Mouse (Mus musculus): ENCODE measurements around the gene Foxd1.
A peak's percentile ranks its signal among the peaks of the same experiment; 100 is the strongest.

Foxd1 gene

GRCm38 (mm10) chr13:98354090-98354801 lies at the start of gene Foxd1:
Gene Foxd1, plus strand, starts transcription at chr13:98354242.
- peak; percentile 3 for DNase-seq (ENCODE audit: low spot score)

- DNase-seq (ENCODE audit: low spot score), result no peak
These were observed 48.8 kb upstream of the Foxd1 start for GRCm38 (mm10) chr13:98305257-98305656.

GRCm38 (mm10) chr13:98306393-98306792 lies 47.6 kb upstream of the Foxd1 start:
- DNase-seq (ENCODE audit: low spot score), result no peak

- DNase-seq (ENCODE audit: low spot score), result no peak
These were observed 47.1 kb upstream of the Foxd1 start for GRCm38 (mm10) chr13:98306852-98307475.

- DNase-seq (ENCODE audit: low spot score), result no peak
These were observed 46.0 kb upstream of the Foxd1 start for GRCm38 (mm10) chr13:98308004-98308403.

- DNase-seq (ENCODE audit: low spot score), result no peak
These were observed 45.3 kb upstream of the Foxd1 start for GRCm38 (mm10) chr13:98308724-98309123.

GRCm38 (mm10) chr13:98311597-98311996 lies 42.4 kb upstream of the Foxd1 start:
- DNase-seq (ENCODE audit: low spot score), result no peak

- DNase-seq (ENCODE audit: low spot score), result no peak
These were observed 40.4 kb upstream of the Foxd1 start for GRCm38 (mm10) chr13:98313631-98314030.

GRCm38 (mm10) chr13:98315124-98315523 lies 38.9 kb upstream of the Foxd1 start:
- no peak for DNase-seq (ENCODE audit: low spot score)

- no peak for DNase-seq (ENCODE audit: low spot score)
These were observed 37.9 kb upstream of the Foxd1 start for GRCm38 (mm10) chr13:98316140-98316479.

- DNase-seq (ENCODE audit: low spot score), result peak; percentile 90
These were observed 37.4 kb upstream of the Foxd1 start, which contains the start of gene Btf3 for GRCm38 (mm10) chr13:98316480-98317245. Gene Btf3, minus strand, starts transcription at chr13:98317006.

GRCm38 (mm10) chr13:98317246-98317677 lies 36.8 kb upstream of the Foxd1 start:
- DNase-seq (ENCODE audit: low spot score), result no peak

- DNase-seq (ENCODE audit: low spot score), result no peak
These were observed 36.1 kb upstream of the Foxd1 start for GRCm38 (mm10) chr13:98317911-98318310.

- DNase-seq (ENCODE audit: low spot score), result no peak
These were observed 29.0 kb upstream of the Foxd1 start for GRCm38 (mm10) chr13:98325034-98325433.

GRCm38 (mm10) chr13:98332106-98332505 lies 21.9 kb upstream of the Foxd1 start:
- DNase-seq (ENCODE audit: low spot score), result peak; percentile 39

GRCm38 (mm10) chr13:98336205-98336604 lies 17.8 kb upstream of the Foxd1 start:
- no peak for DNase-seq (ENCODE audit: low spot score)

GRCm38 (mm10) chr13:98340506-98340905 lies 13.5 kb upstream of the Foxd1 start:
- DNase-seq (ENCODE audit: low spot score), result no peak

- DNase-seq (ENCODE audit: low spot score), result no peak
These were observed 4.6 kb upstream of the Foxd1 start for GRCm38 (mm10) chr13:98349491-98349890.

GRCm38 (mm10) chr13:98351527-98351926 lies 2.5 kb upstream of the Foxd1 start:
- DNase-seq (ENCODE audit: low spot score), result peak; percentile 20

GRCm38 (mm10) chr13:98352381-98352975 lies 1.6 kb upstream of the Foxd1 start:
- DNase-seq (ENCODE audit: low spot score), result no peak

- DNase-seq (ENCODE audit: low spot score), result no peak
These were observed 343 bp upstream of the Foxd1 start for GRCm38 (mm10) chr13:98353709-98354089.

GRCm38 (mm10) chr13:98354871-98355558 lies 973 bp downstream of the Foxd1 start:
- peak; percentile 3 for DNase-seq (ENCODE audit: low spot score)
